Comparison of ENCODE assay signal across 7 mouse cellular contexts in genomic region chr11:3451701-3452163, GRCm38 (mm10). TPM values are rescaled to one million over a fixed set of nuclear protein-coding genes. Genes with fewer than 3 reads are reported as not detected.
DNase-seq lines count a peak whose midpoint lies in the region; ATAC-seq and TF ChIP-seq lines count a peak whose summit lies in the region.

No protein-coding gene starts in this region.

- peak overlapping the region; percentile 85 for H3K27ac ChIP-seq in embryonic fibroblast, embryonic 13.5 days (ENCODE audit: insufficient read depth, low read length)
- peak overlapping the region; percentile 76 for H3K27ac ChIP-seq in intestine, embryonic 14.5 days (ENCODE audit: low read depth)
- peak overlapping the region; percentile 95 for H3K27ac ChIP-seq in lung, embryonic 15.5 days
- peak overlapping the region; percentile 90 for H3K27ac ChIP-seq in small intestine, adult 2 months (ENCODE audit: insufficient read depth, low read depth, low read length)

- H3K9me3 ChIP-seq in intestine, embryonic 14.5 days (ENCODE audit: control insufficient read depth, low read length) = no peaks in the 10 kb centered on the region
- H3K9me3 ChIP-seq in lung, embryonic 15.5 days = no peaks in the 10 kb centered on the region

- DNase-seq in ovary, adult 18-20 months (ENCODE audit: low spot score) = peak; percentile 46
- no peak for DNase-seq in ovary, postnatal 10 days (ENCODE audit: low spot score)
- DNase-seq in intestine, embryonic 14.5 days (ENCODE audit: low spot score) = no peak

- TF ChIP-seq POLR2A in embryonic fibroblast, embryonic 13.5 days (IDR thresholded peaks at IDR 0.05; ENCODE audit: low read depth, low read length) = no peak
- TF ChIP-seq POLR2A in small intestine, adult 2 months (IDR thresholded peaks at IDR 0.05; ENCODE audit: low read depth, low read length) = no peak

- 0 out of 2 replicates have a peak, but pooled peaks cover 2% of the 10 kb centered on the region for H3K4me1 ChIP-seq in embryonic fibroblast, embryonic 13.5 days (ENCODE audit: control insufficient read depth, insufficient read depth, low read length)
- peaks cover 12% of the 10 kb centered on the region for H3K4me1 ChIP-seq in intestine, embryonic 14.5 days (replicated peaks; ENCODE audit: control insufficient read depth, insufficient read depth, low read length)
- H3K4me1 ChIP-seq in lung, embryonic 15.5 days = peaks cover 22% of the 10 kb centered on the region
- peaks cover 7% of the 10 kb centered on the region for H3K4me1 ChIP-seq in small intestine, adult 2 months (ENCODE audit: control insufficient read depth, insufficient read depth, insufficient read length, low read length)

- no peaks in the 10 kb centered on the region for H3K27me3 ChIP-seq in intestine, embryonic 14.5 days (replicated peaks; ENCODE audit: control insufficient read depth, insufficient read depth, low read length)
- no peaks in the 10 kb centered on the region for H3K27me3 ChIP-seq in lung, embryonic 15.5 days
- no peaks in the 10 kb centered on the region for H3K27me3 ChIP-seq in small intestine, adult 2 months (ENCODE audit: control insufficient read depth, insufficient read depth, low read length)

- peaks cover 16% of the 10 kb centered on the region for H3K36me3 ChIP-seq in intestine, embryonic 14.5 days (ENCODE audit: control insufficient read depth, insufficient read depth, low read length)
- 0 out of 2 replicates have a peak, but pooled peaks cover 3% of the 10 kb centered on the region for H3K36me3 ChIP-seq in lung, embryonic 15.5 days
- 0 out of 2 replicates have a peak, but pooled peaks cover 2% of the 10 kb centered on the region for H3K36me3 ChIP-seq in small intestine, adult 2 months (ENCODE audit: control insufficient read depth, insufficient read depth, low read length)

- H3K4me3 ChIP-seq in embryonic fibroblast, embryonic 13.5 days (ENCODE audit: insufficient read depth, low read length) = peak overlapping the region; percentile 97
- H3K4me3 ChIP-seq in intestine, embryonic 14.5 days (ENCODE audit: low read depth, low read length) = peak overlapping the region; percentile 94
- H3K4me3 ChIP-seq in lung, embryonic 15.5 days = peak overlapping the region; percentile 92
- H3K4me3 ChIP-seq in small intestine, adult 2 months (ENCODE audit: low read depth, low read length) = peak overlapping the region; percentile 75

- WGBS in intestine, embryonic 14.5 days = under 1% methylated on average over 20 of the region's 20 CpGs
- under 1% methylated on average over 20 of the region's 20 CpGs for WGBS in lung, embryonic 15.5 days
- WGBS in small intestine, adult 2 months = under 1% methylated on average over 20 of the region's 20 CpGs

- peak overlapping the region; percentile 92 for H3K4me2 ChIP-seq in intestine, embryonic 14.5 days (ENCODE audit: low read length)
- peak overlapping the region; percentile 89 for H3K4me2 ChIP-seq in lung, embryonic 15.5 days

- peak overlapping the region; percentile 84 for H3K9ac ChIP-seq in intestine, embryonic 14.5 days (ENCODE audit: low read length)
- peak overlapping the region; percentile 93 for H3K9ac ChIP-seq in lung, embryonic 15.5 days

- peak; percentile 14 for ATAC-seq in activated CD4-positive, CD25-positive, alpha-beta regulatory T cell, adult 4 months
- peak; percentile 20 for ATAC-seq in intestine, embryonic 14.5 days (replicated peaks; ENCODE audit: low FRiP score, low TSS enrichment, low read depth)
- ATAC-seq in lung, embryonic 15.5 days (ENCODE audit: borderline replicate concordance, extremely low read depth, low FRiP score, low TSS enrichment) = no peak; the same call in 1 of the 2 replicates

- TF ChIP-seq CTCF in embryonic fibroblast, embryonic 13.5 days (IDR thresholded peaks at IDR 0.05; ENCODE audit: borderline replicate concordance, insufficient read depth, low read length) = no peak
- TF ChIP-seq CTCF in small intestine, adult 2 months (IDR thresholded peaks at IDR 0.05; ENCODE audit: extremely low read depth, insufficient read length, insufficient replicate concordance, low read depth, low read length) = no peak

RNA-seq across cellular contexts. Expression of gene Rnf185, which starts 0.4 kb away (rescaled TPM):
- polyA plus RNA-seq in activated CD4-positive, CD25-positive, alpha-beta regulatory T cell, adult 4 months (2017; shearing (Covaris generic)) = 10 to 100 TPM; 17.6 to 18.9 TPM
- polyA plus RNA-seq in embryonic fibroblast, embryonic 13.5 days (2011; ENCODE audit: insufficient read length, low read depth, missing spikeins) = 27.3 and 30.9 TPM in 2 replicates
- polyA plus RNA-seq in intestine, embryonic 14.5 days (2014; fragmentation: Nextera tagmentation; extraction: Ambion mirVana) = 33.9 and 38.1 TPM in 2 replicates
- polyA plus RNA-seq in lung, embryonic 15.5 days (2015; fragmentation: Nextera tagmentation; extraction: Ambion mirVana) = 29.3 and 32.6 TPM in 2 replicates
- polyA plus RNA-seq in small intestine, adult 2 months (2012; rRNA removed) = 13.5 and 29.8 TPM in 2 replicates

RNA-seq across cellular contexts. Expression of gene Pla2g3, which starts 36.4 kb away (rescaled TPM):
- under 1 TPM; 0.22 to 0.42 TPM for polyA plus RNA-seq in activated CD4-positive, CD25-positive, alpha-beta regulatory T cell, adult 4 months (2017; shearing (Covaris generic))
- polyA plus RNA-seq in embryonic fibroblast, embryonic 13.5 days (2011; ENCODE audit: insufficient read length, low read depth, missing spikeins) = 0.25 TPM in 1 of 2 replicates, not detected in the other
- 0.61 and 0.75 TPM in 2 replicates for polyA plus RNA-seq in intestine, embryonic 14.5 days (2014; fragmentation: Nextera tagmentation; extraction: Ambion mirVana)
- polyA plus RNA-seq in lung, embryonic 15.5 days (2015; fragmentation: Nextera tagmentation; extraction: Ambion mirVana) = 0.44 and 0.50 TPM in 2 replicates
- 0.18 and 0.48 TPM in 2 replicates for polyA plus RNA-seq in small intestine, adult 2 months (2012; rRNA removed)

RNA-seq across cellular contexts. Expression of gene Limk2, which starts 42.7 kb away (rescaled TPM):
- 10 to 100 TPM; 77.7 to 78.9 TPM for polyA plus RNA-seq in activated CD4-positive, CD25-positive, alpha-beta regulatory T cell, adult 4 months (2017; shearing (Covaris generic))
- polyA plus RNA-seq in embryonic fibroblast, embryonic 13.5 days (2011; ENCODE audit: insufficient read length, low read depth, missing spikeins) = 58.3 and 68.6 TPM in 2 replicates
- 62.8 and 67.3 TPM in 2 replicates for polyA plus RNA-seq in intestine, embryonic 14.5 days (2014; fragmentation: Nextera tagmentation; extraction: Ambion mirVana)
- polyA plus RNA-seq in lung, embryonic 15.5 days (2015; fragmentation: Nextera tagmentation; extraction: Ambion mirVana) = 50.1 and 52.0 TPM in 2 replicates
- polyA plus RNA-seq in small intestine, adult 2 months (2012; rRNA removed) = 40.1 and 70.5 TPM in 2 replicates

RNA-seq across cellular contexts. Expression of gene Inpp5j, which starts 52.9 kb away (rescaled TPM):
- polyA plus RNA-seq in activated CD4-positive, CD25-positive, alpha-beta regulatory T cell, adult 4 months (2017; shearing (Covaris generic)) = not detected
- not detected in 2 replicates for polyA plus RNA-seq in embryonic fibroblast, embryonic 13.5 days (2011; ENCODE audit: insufficient read length, low read depth, missing spikeins)
- 4.1 and 4.3 TPM in 2 replicates for polyA plus RNA-seq in intestine, embryonic 14.5 days (2014; fragmentation: Nextera tagmentation; extraction: Ambion mirVana)
- 1.5 TPM in 2 replicates for polyA plus RNA-seq in lung, embryonic 15.5 days (2015; fragmentation: Nextera tagmentation; extraction: Ambion mirVana)
- 12.9 and 22.5 TPM in 2 replicates for polyA plus RNA-seq in small intestine, adult 2 months (2012; rRNA removed)
